Mouse (Mus musculus) forebrain, embryonic 10.5 days (tissue): ENCODE measurements at regions not wholly inside any gene's neighbourhood (a gene's known extent, or its start where the extent isn't known, plus 50 kb on each side); places are given as distances from the start of the nearest gene placed in this dataset.

Experiments
- DNase-seq: peaks from one replicate; pipeline ENCODE4 v3.0.0-alpha.2; 2017; ENCODE audit warnings: low spot score; ENCODE audit errors: extremely low spot score
- H3K27ac ChIP-seq: fragments of 300-500 bp; sonication (generic); 2 replicates; pipeline ENCODE4 v1.5.1; 2016; ENCODE audit warnings: mild to moderate bottlenecking
- H3K27me3 ChIP-seq: fragments of 300-500 bp; sonication (generic); 2 replicates; pipeline ENCODE4 v1.6.1; 2016; ENCODE audit warnings: mild to moderate bottlenecking; ENCODE audit not compliant: poor library complexity, severe bottlenecking
- H3K36me3 ChIP-seq: fragments of 300-500 bp; sonication (generic); replicated peaks from 2 replicates; pipeline ENCODE4 v1.6.1; 2016; ENCODE audit warnings: mild to moderate bottlenecking, moderate library complexity
- H3K4me1 ChIP-seq: fragments of 300-500 bp; sonication (generic); 2 replicates; pipeline ENCODE4 v1.6.1; 2016
- H3K4me3 ChIP-seq: fragments of 300-500 bp; sonication (generic); 2 replicates; pipeline ENCODE4 v1.5.1; 2016; ENCODE audit warnings: mild to moderate bottlenecking, moderate library complexity
- H3K9me3 ChIP-seq: fragments of 300-500 bp; sonication (generic); 2 replicates; pipeline ENCODE4 v1.6.1; 2016; ENCODE audit warnings: mild to moderate bottlenecking, moderate library complexity
- WGBS: fragments of 180-500 bp; shearing (Covaris S2); methylation state at CpG from one replicate; pipeline ENCODE4 v1.1.7; 2016; 5-methylcytosine and 5-hydroxymethylcytosine counted together

DNA sequence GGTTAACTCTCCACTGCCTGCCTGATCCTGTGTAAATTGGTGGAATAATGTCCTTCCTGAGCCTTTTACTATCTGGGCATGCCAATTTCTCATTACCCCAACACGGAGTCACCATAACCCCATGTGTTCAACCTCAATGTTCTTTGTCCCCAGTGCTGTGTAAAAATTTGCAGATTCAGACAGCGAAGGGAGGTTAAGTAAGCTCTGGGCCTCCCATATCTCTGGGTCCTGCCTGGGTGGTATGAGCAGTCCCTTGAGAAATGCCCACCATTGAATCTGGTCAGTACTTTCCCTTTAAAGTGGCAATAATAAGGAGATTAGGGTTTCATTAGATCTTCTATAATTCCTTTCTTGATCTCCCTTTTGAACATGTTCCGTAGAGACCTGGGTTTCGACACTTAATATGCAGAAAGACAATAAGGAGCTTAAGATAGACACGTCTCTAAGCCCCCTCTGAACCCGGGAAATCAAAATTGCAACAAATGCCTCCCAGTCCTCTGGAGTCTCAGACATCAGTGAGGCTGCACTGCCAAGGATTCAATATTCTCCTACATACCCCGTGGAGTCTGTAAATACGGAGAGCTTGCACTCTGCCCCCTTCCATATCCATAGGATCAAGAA is 279.0 kb upstream of the Apob start:
- Histone ChIP-seq H3K27me3 (peaks cover 8% of the 10 kb centered on the region; the same call in 1 of the 2 replicates), H3K4me3 (no peak overlapping the region), H3K27ac (no peak overlapping the region), H3K9me3 (no peaks in the 10 kb centered on the region), H3K36me3 (no peaks in the 10 kb centered on the region), H3K4me1 (peaks cover 13% of the 10 kb centered on the region)
- no peak for DNase-seq
- WGBS, result 41% methylated on average over 8 of the region's 8 CpGs

DNA sequence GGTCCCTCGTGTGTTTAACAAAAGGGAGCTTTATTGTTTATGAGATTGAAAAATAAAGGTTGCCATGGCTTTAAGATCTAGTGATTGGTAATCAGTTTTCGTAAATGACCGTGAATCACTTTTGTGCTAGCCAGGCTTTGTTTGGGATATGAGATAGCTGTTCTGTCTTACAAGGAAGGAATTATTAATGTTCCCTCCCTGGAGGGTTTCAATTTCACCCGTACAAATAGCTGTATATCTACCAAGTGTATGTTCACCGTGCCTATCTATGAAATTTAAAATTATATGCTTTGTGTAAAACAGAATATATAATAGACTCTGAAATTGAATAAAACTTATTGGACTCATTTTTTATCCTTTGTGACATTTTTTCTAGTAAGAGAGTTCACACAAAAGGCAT is 268.3 kb upstream of the Apob start:
- DNase-seq, result no peak
- H3K9me3 ChIP-seq, result no peaks in the 10 kb centered on the region
- H3K36me3 ChIP-seq, result no peaks in the 10 kb centered on the region
- peaks cover 7% of the 10 kb centered on the region; the same call in 1 of the 2 replicates for H3K4me1 ChIP-seq
- H3K4me3 ChIP-seq, result no peak overlapping the region
- H3K27ac ChIP-seq, result no peak overlapping the region
- 71% methylated on average over 5 of the region's 5 CpGs for WGBS
- no peaks in the 10 kb centered on the region for H3K27me3 ChIP-seq

DNA sequence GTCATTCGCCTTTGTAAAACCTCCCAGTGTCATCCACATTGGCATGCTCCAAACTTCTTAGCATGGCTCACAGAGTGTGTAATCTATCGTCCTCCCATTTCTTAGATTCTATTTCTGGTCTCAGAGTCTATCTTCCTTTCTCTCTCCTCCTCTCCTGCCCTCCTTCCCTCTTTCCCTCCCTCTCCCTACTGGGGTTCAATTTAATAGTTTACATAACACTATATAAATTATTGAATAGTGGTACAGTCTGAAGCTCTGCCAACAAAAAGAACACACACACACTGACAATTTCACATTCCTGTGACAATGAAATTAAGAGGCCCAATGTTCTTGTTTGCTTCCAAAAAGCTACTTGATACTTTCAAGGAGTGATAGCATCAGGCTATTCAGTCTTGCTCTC is 267.6 kb upstream of the Apob start:
- H3K27ac ChIP-seq, result no peak overlapping the region
- 86% methylated on average over 2 of the region's 2 CpGs for WGBS
- H3K4me1 ChIP-seq, result peaks cover 7% of the 10 kb centered on the region; the same call in 1 of the 2 replicates
- DNase-seq, result no peak
- no peak overlapping the region for H3K4me3 ChIP-seq
- H3K9me3 ChIP-seq, result no peaks in the 10 kb centered on the region
- no peaks in the 10 kb centered on the region for H3K36me3 ChIP-seq
- H3K27me3 ChIP-seq, result no peaks in the 10 kb centered on the region

DNA sequence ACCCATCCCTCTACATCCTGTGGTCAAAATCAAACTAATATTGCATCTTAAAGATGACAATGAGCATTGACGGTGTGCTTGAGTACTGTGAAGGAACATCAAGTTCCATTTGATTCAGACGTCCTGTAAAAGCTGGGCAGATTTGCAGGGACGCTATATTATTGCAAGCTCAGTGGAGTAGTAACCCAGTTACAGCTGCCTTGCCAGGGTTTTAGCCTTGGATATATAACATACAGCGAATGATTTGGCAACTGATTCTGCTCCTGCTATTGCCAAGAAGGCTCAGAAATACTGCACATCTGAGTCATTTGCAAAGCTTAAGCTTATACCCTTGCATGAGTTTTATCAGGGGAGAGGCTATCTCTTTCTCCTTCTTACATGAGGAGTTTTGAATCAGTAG is 262.4 kb upstream of the Apob start:
- H3K27ac ChIP-seq, result no peak overlapping the region
- DNase-seq, result no peak
- WGBS, result 93% methylated on average over 4 of the region's 4 CpGs
- no peaks in the 10 kb centered on the region for H3K27me3 ChIP-seq
- no peaks in the 10 kb centered on the region for H3K9me3 ChIP-seq
- no peaks in the 10 kb centered on the region for H3K4me1 ChIP-seq
- no peaks in the 10 kb centered on the region for H3K36me3 ChIP-seq
- H3K4me3 ChIP-seq, result no peak overlapping the region

DNA sequence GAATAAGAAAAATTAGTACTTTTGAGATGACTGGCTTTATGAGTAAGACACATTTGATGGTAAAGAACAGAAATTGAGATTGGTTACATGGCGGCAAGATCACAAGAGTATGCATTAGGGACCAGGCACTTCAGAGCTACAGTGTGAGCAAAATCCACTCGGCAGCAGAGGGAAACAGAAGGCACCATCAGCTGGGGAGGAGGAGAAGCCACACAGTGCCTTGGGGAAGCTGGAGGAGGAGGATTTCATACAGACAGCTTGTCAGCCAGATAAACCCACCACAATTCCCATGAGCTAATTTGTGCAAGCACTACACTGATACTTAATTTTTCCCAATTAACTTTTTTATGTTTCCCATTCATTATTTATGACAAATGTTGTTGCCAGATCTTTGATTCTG is 258.9 kb upstream of the Apob start:
- Histone ChIP-seq H3K27me3 (no peaks in the 10 kb centered on the region), H3K27ac (no peak overlapping the region), H3K4me3 (no peak overlapping the region), H3K9me3 (no peaks in the 10 kb centered on the region), H3K36me3 (no peaks in the 10 kb centered on the region), H3K4me1 (no peaks in the 10 kb centered on the region)
- WGBS, result 85% methylated on average over 2 of the region's 2 CpGs
- DNase-seq, result no peak

DNA sequence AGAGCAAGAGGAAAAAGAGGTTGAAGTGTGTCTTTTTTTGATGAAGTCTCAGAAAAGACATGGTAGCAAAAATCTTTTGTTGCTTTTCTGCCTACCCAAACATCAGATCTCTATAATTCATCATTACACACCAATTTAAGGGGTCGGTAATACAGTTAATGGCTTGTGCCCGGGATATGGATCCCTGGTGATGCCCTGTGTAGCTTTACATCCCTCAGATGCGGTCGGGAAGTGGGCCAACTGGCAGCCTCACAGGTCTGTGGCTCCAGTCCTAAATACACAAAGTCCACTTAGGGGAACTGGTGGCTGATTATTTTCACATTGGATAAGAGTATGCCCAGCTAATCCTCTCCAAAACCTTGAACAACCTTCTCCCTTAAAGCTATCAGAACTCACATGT is 258.4 kb upstream of the Apob start:
- DNase-seq, result no peak
- H3K36me3 ChIP-seq, result no peaks in the 10 kb centered on the region
- WGBS, result 91% methylated on average over 4 of the region's 4 CpGs
- H3K9me3 ChIP-seq, result no peaks in the 10 kb centered on the region
- no peak overlapping the region for H3K4me3 ChIP-seq
- no peak overlapping the region for H3K27ac ChIP-seq
- no peaks in the 10 kb centered on the region for H3K27me3 ChIP-seq
- no peaks in the 10 kb centered on the region for H3K4me1 ChIP-seq

DNA sequence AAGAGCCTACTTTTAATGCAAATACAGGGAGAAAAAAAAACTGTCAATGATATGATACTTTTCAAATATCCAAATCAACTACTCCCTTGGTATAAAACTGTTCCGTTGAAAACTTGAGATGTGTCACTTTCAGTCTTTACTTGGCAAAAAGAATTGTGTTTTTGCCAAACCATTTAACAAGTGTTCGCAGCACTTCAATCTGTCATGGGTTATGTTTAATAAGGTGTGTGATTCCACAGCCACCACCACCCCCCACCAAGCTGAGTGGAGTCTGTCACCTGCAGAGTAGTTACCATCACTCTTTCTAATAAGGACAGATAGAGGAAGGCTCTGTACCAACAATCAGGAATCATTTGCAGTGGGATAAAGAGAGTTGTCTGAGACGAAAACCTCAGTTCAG is 252.5 kb upstream of the Apob start:
- no peaks in the 10 kb centered on the region for H3K27me3 ChIP-seq
- no peaks in the 10 kb centered on the region for H3K36me3 ChIP-seq
- DNase-seq, result no peak
- H3K4me3 ChIP-seq, result no peak overlapping the region
- H3K9me3 ChIP-seq, result no peaks in the 10 kb centered on the region
- WGBS, result 90% methylated on average over 3 of the region's 3 CpGs
- H3K27ac ChIP-seq, result no peak overlapping the region
- no peaks in the 10 kb centered on the region for H3K4me1 ChIP-seq

DNA sequence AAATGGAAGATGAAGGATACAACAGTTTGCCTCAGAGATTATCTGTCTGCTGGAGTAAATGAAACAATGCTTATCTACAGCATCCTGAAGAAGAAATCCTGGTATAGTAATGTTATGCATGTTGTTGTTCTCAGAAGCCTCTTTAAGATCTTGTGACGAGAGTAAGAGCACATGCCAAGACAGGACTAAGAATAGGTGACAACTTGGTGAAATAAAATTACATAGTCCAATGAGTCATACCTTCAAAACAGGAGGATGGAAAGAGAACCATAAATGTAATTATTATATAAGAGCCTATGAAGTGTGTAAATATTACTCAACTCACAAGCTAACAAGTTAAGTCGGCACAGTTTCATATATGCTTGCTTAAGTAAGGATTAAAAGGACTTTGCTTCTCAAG is 239.4 kb upstream of the Apob start:
- no peaks in the 10 kb centered on the region for H3K27me3 ChIP-seq
- H3K27ac ChIP-seq, result no peak overlapping the region
- no peaks in the 10 kb centered on the region for H3K36me3 ChIP-seq
- DNase-seq, result no peak
- 93% methylated on average over 2 of the region's 2 CpGs for WGBS
- no peaks in the 10 kb centered on the region for H3K9me3 ChIP-seq
- no peak overlapping the region for H3K4me3 ChIP-seq
- H3K4me1 ChIP-seq, result no peaks in the 10 kb centered on the region

DNA sequence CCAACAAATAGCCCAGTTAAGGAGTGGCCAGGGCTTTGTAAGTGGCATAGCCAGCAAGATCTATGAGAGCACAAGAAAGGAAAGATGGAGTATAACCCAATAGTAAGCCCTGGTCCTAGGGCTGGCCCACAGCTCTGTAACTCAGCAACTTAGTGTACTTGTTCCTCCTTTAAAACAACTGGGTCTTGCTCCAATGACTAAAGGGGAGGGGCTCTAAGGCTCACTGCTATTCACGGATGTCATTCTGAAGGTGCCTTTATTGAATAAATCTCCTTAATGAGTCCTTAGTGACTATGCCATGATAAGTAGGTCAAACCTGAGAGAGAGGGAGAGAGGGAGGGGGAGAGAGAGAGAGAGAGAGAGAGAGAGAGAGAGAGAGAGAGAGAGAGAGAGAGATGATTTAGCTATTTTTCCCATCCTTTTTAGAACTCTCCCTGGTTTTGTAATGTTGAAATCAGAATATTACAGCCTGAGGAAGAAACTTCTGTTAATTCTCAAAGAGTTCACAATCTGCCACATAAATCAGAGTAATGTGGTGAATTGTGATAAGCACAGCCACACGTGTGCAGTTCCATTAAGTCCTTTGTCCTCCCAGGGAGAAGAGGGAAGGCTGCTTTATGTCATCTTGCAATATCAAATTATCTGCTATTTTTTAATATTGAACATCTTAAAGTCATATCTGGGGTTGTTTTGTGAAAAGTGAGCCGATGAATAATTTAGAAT is 238.7 kb upstream of the Apob start:
- 78% methylated on average over 3 of the region's 3 CpGs for WGBS
- no peak for DNase-seq
- H3K27ac ChIP-seq, result no peak overlapping the region

DNA sequence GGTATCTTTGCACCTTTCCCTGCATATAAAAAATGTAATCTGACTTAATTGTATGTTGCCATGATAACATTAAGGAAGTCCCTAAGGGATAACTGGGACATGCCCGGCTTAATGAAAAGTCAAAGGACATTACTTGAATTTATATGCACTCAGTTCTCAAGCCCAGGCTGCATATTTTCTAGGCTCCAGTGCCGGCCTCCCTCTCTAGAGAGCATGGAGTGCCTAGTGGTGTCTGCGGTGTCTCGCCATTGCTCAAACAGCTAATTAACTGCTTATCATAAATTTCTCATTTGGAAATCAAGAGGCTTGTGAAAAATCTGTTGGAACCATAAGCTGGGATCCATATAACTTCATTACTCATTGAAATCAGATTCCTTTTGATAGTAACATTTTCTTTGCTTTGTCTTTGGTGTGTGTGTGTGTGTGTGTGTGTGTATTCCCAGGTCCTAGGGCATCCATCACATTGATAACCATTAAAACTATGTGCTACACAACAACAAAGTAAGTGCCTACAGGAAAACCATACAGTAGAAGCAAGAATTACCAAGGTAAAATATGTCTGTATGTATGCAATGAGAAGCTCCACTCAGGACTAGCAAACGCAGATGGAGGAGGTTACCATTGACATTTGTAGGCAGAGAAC is 238.0 kb upstream of the Apob start:
- DNase-seq, result no peak
- H3K9me3 ChIP-seq, result no peaks in the 10 kb centered on the region
- H3K4me3 ChIP-seq, result no peak overlapping the region
- no peaks in the 10 kb centered on the region for H3K27me3 ChIP-seq
- no peaks in the 10 kb centered on the region for H3K36me3 ChIP-seq
- H3K27ac ChIP-seq, result no peak overlapping the region
- 91% methylated on average over 5 of the region's 5 CpGs for WGBS
- H3K4me1 ChIP-seq, result no peaks in the 10 kb centered on the region

More for the DNA sequence above, 238.7 kb upstream of the Apob start:
- Histone ChIP-seq H3K4me1 (no peaks in the 10 kb centered on the region), H3K27me3 (no peaks in the 10 kb centered on the region), H3K4me3 (no peak overlapping the region), H3K36me3 (no peaks in the 10 kb centered on the region), H3K9me3 (no peaks in the 10 kb centered on the region)

DNA sequence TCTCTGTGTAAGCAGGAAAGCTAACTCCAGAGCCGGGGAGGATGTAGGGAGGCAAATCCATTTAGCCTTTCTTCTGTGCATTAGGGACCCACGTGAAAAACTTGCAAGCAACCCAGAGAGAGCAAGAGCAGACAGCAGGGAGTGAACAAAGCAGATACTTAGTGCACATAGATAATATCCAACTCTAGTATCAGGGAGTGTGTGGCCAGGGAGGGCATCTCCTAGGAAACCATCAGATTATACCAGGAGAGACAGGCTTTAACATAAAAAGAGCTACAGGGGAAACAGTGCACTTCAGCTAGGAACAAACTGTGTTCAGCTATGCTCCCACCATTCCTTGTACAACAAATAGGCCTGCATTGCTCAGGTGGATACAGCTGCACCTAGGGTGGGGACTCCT is 230.7 kb upstream of the Apob start:
- no peaks in the 10 kb centered on the region for H3K36me3 ChIP-seq
- H3K4me1 ChIP-seq, result peaks cover 17% of the 10 kb centered on the region
- no peak overlapping the region for H3K4me3 ChIP-seq
- H3K9me3 ChIP-seq, result no peaks in the 10 kb centered on the region
- DNase-seq, result no peak
- WGBS, result 57% methylated on average over 2 of the region's 2 CpGs
- no peak overlapping the region for H3K27ac ChIP-seq
- H3K27me3 ChIP-seq, result no peaks in the 10 kb centered on the region

DNA sequence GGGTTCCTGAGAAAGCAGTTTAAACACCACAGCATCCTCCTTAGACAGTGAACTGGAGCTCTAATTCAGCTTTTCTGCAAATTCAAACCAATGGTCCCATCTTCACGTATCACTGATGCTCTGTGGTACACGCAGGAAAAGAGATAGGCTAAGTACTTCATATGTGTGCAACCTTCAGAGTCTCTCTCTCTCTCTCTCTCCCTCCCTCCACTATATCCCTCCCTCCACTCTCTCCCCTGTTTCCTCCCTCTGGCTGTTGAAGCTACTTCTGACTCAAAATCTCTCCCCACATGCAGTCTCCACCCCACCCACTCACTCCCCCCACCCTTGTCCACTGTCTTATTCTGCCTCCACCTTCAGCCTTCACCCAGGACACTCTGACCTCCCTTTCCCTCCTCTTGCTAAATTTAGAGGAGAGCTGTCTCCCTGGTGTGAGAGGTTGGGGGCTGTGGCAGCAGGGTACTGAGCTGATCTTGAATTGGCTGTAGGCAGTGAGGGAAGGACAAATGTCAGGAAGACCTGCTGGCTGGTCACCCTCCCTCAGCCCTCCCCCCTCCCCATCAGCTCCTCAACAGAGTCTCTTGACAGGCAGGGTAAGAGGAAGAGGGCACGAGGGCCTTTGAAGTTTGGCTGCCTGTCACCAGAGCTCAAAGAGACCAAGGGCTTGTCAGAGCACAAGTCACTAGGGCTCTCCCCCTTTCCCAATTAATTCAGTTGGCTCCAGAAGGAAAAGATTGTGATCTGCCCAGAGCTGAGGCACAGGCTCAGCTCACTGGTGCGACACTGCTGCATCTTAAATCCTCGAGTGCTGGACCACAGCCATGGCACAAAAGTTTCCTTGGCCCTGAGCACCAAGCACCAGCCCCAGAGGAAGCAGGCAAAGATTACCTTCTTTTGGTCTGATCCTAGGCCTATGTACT is 227.9 kb upstream of the Apob start:
- Histone ChIP-seq H3K4me3 (no peak overlapping the region), H3K4me1 (peaks cover 17% of the 10 kb centered on the region), H3K27me3 (no peaks in the 10 kb centered on the region), H3K36me3 (no peaks in the 10 kb centered on the region), H3K27ac (peak overlapping the region; percentile 53; the same call in 1 of the 2 replicates), H3K9me3 (no peaks in the 10 kb centered on the region)
- no peak for DNase-seq
- 42% methylated on average over 5 of the region's 5 CpGs for WGBS
